Mouse (Mus musculus) embryo, embryonic 10 days (tissue): ENCODE measurements around the gene Wdr78.
A peak's percentile ranks its signal among the peaks of the same experiment; 100 is the strongest.

ENCODE experiments used
- DNase-seq: peaks from one replicate; pipeline ENCODE4 v3.0.0-alpha.2; 2015; ENCODE audit warnings: low spot score

Wdr78 gene

GRCm38 (mm10) chr4:103056909-103057308 lies 57.4 kb downstream of the Wdr78 start:
- no peak for DNase-seq

- DNase-seq = no peak
These were observed 66.3 kb downstream of the Wdr78 start for GRCm38 (mm10) chr4:103048046-103048445.

- no peak for DNase-seq
These were observed 71.4 kb downstream of the Wdr78 start for GRCm38 (mm10) chr4:103042997-103043396.

- DNase-seq = no peak
These were observed 74.5 kb downstream of the Wdr78 start for GRCm38 (mm10) chr4:103039838-103040191.

- no peak for DNase-seq
These were observed 75.1 kb downstream of the Wdr78 start for GRCm38 (mm10) chr4:103039103-103039837.

GRCm38 (mm10) chr4:103028177-103029088 lies 85.9 kb downstream of the Wdr78 start:
- DNase-seq = no peak

- DNase-seq = no peak
These were observed 86.6 kb downstream of the Wdr78 start for GRCm38 (mm10) chr4:103027745-103028144.

- DNase-seq = no peak
These were observed 87.7 kb downstream of the Wdr78 start, which contains the start of gene Insl5 for GRCm38 (mm10) chr4:103026621-103027020. Insl5 (minus strand) TSS chr4:103026842.

GRCm38 (mm10) chr4:103013490-103013889 lies 100.9 kb downstream of the Wdr78 start:
- peak; percentile 60 for DNase-seq

GRCm38 (mm10) chr4:103011823-103012222 lies 102.5 kb downstream of the Wdr78 start:
- DNase-seq = peak; percentile 65

- DNase-seq = no peak
These were observed 103.6 kb downstream of the Wdr78 start for GRCm38 (mm10) chr4:103010734-103011133.

GRCm38 (mm10) chr4:103006943-103007418 lies 107.4 kb downstream of the Wdr78 start:
- DNase-seq = no peak

GRCm38 (mm10) chr4:103006266-103006665 lies 108.1 kb downstream of the Wdr78 start:
- DNase-seq = no peak

- peak; percentile 64 for DNase-seq
These were observed 109.0 kb downstream of the Wdr78 start for GRCm38 (mm10) chr4:103005190-103005945.

GRCm38 (mm10) chr4:103004681-103005080 lies 109.7 kb downstream of the Wdr78 start:
- no peak for DNase-seq

GRCm38 (mm10) chr4:102991685-102992084 lies 122.7 kb downstream of the Wdr78 start:
- no peak for DNase-seq

- no peak for DNase-seq
These were observed 123.6 kb downstream of the Wdr78 start for GRCm38 (mm10) chr4:102990595-102991340.

- no peak for DNase-seq
These were observed 124.3 kb downstream of the Wdr78 start for GRCm38 (mm10) chr4:102990016-102990415.

GRCm38 (mm10) chr4:102989391-102989790 lies 125.0 kb downstream of the Wdr78 start:
- no peak for DNase-seq

- no peak for DNase-seq
These were observed 125.8 kb downstream of the Wdr78 start for GRCm38 (mm10) chr4:102988526-102988925.
